Mouse (Mus musculus) liver, adult 10 weeks (tissue): Measurements from ENCODE around the gene Cd8b1. TPM values are rescaled to one million over a fixed set of nuclear protein-coding genes. Genes with fewer than 3 reads are reported as not detected.

Experiments
- polyA plus RNA-seq: library from polyadenylated mRNA; stranded (reverse); fragments of 350-450 nt; fragmentation: Illumina TruSeq; extraction: RNeasy Lipid Tissue Mini Kit (QIAGEN cat#74804); gene quantifications from one replicate; pipeline ENCODE4 v1.2.3, GENCODE M21; 2014; ENCODE audit warnings: low read depth, low replicate concordance

Gene Cd8b1
- polyA plus RNA-seq = not detected

DNA sequence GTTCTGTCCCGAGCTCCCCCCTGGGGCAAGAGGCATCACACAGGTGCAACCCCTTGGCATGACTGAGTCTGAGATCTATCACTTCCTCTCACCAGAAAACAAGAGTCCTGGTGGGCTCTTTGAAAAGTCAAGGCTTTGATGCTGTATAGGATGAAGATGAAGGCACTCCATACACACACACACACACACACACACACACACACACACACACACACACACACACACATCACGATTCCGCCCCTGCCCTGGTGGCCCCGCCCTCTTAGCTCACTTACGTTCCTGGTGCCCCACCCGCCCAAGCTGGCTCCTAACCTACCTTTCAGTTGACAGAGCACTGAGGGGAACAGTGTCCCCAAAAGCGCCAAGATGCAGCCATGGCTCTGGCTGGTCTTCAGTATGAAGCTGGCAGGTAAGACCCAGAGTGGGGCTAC lies at the start of gene Cd8b1:
Gene Cd8b1, plus strand, starts transcription at position 298 of the 431 bp plus-strand sequence.

DNA sequence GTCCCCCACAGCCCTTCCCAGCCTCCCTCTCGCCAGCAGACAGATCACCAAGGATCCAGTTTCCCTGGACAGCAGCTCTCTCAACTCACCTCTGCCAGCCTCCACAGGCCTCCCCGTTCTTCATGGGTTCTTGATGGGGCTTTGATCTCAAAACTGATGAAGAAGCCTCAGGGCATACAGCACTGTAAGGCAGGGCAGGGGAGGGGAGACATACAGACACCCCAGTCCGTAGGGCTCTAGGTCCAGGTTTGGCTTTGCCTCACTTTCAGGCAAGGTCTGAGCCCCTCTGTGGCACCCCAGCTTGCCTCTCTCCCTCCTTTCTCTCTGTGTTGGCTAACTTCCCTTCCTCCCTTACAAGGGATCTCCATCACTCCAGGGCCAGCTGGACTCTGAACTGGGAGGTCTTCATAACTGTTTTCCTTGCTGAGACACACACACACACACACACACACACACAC lies 733 bp upstream of the Cd8b1 start, which contains the start of gene Smyd1:
Gene Smyd1, minus strand, starts transcription at position 408 of the 458 bp plus-strand sequence.

DNA sequence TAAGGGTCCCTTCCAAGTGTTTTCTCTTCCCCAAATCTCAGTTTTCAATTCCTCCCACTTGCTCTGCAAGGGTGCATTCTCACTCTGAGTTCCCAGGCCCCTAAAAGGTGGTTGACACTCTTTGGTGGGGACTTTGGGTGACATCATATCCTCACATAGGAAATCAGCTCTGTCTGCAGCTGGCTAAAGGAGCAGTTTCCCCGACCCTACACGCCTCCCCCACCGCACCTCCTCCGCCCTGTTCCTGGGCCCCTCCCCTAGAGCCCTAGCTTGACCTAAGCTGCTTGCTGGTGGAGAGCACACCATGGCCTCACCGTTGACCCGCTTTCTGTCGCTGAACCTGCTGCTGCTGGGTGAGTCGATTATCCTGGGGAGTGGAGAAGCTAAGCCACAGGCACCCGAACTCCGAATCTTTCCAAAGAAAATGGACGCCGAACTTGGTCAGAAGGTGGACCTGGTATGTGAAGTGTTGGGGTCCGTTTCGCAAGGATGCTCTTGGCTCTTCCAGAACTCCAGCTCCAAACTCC lies 50.7 kb downstream of the Cd8b1 start, which contains the start of gene Cd8a:
Gene Cd8a, plus strand, starts transcription at position 179 of the 527 bp plus-strand sequence.

Other genes starting within 250 kb of the Cd8b1 start
- 18.8 TPM for gene Thnsl2, start 178.3 kb upstream of the Cd8b1 start, polyA plus RNA-seq
- gene Fabp1, start 123.0 kb upstream of the Cd8b1 start, polyA plus RNA-seq = 6,827 TPM
- gene Krcc1, start 51.1 kb upstream of the Cd8b1 start, polyA plus RNA-seq = 242 TPM
- gene Smyd1, start 555 bp upstream of the Cd8b1 start, polyA plus RNA-seq = 7.0 TPM
- 0.21 TPM for gene Cd8a, start 50.6 kb downstream of the Cd8b1 start, polyA plus RNA-seq
- gene Rmnd5a, start 117.8 kb downstream of the Cd8b1 start, polyA plus RNA-seq = 139 TPM
- 154 TPM for gene Rnf103, start 171.1 kb downstream of the Cd8b1 start, polyA plus RNA-seq
- 72.5 TPM for gene Chmp3, start 221.0 kb downstream of the Cd8b1 start, polyA plus RNA-seq